Mouse (Mus musculus) testis, postnatal 10 days (tissue): ENCODE results near the gene Map3k4.
"Not testable (repeated sequence)": the region's sequence is repeated elsewhere in the genome, so short reads cannot be mapped to it uniquely, and the experiment has no call there.

ENCODE experiments used
- DNase-seq: peaks from one replicate; pipeline ENCODE4 v3.0.0; 2021; ENCODE audit warnings: low spot score

The Map3k4 gene

GRCm38 (mm10) chr17:12224551-12224950 lies 94.0 kb downstream of the Map3k4 start:
- DNase-seq, result not testable (repeated sequence)

- DNase-seq, result no peak
These were observed 94.5 kb downstream of the Map3k4 start for GRCm38 (mm10) chr17:12224145-12224544.

GRCm38 (mm10) chr17:12223682-12224081 lies 94.9 kb downstream of the Map3k4 start:
- DNase-seq, result no peak

DNA sequence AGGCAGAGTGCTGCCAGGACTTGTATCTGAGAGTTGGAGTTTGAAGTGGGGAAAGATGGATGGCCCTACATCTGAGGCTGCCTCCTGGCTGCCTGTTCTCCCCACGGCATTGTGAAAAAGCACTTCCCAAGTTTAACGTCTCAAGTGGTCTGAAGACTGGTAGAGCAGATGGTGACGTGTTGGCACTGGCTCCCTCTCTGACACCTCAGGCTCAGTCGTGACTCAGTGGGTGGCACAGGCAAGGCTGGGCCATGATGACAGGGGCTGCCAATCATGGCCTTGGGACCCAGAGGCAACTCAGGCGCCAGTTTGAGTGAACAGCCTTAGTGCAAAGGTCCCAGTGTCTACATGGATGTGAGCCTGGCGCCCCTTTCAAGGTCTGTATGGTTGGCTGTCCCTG lies 96.7 kb downstream of the Map3k4 start:
- no peak for DNase-seq

DNA sequence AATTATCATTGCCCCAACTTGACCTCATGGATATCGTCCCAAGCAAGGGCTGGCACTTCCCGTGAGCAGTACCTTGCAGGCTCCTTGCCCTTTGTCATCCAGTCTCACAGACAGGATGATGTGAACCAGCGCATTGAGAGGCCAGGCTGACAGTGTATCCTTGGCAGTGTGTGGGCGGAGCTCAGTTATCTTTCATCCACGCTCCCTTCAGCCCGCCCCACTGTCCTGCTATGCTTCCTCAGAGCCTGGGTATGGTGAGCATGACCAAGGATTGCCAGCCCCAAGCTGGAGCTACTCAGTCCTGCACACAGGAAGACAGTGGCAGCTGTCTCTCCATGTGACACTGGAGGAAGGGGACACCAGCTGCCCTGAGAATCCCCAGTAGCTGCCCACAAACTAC lies 102.4 kb downstream of the Map3k4 start:
- DNase-seq, result no peak

GRCm38 (mm10) chr17:12213430-12213829 lies 105.2 kb downstream of the Map3k4 start:
- no peak for DNase-seq

- DNase-seq, result no peak
These were observed 106.3 kb downstream of the Map3k4 start for GRCm38 (mm10) chr17:12212341-12212740.

DNA sequence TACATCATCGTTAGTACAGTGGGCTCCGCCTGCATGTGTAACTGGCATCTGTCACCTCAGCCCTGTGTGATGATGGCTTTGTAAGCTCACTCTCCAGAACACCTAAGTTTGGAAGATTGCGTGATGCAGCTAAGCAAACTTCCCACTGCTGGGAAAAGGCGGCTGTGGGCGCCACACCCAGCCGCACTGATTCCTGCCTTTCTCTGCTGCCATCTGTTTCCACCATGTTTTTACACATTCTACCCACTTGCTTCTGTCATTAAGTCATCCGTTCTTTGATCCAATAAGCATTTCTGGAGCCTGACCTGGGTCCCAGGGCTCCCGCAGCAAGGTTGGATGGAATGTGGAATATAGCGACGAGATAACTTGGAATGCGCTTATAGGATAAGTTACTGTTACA lies 106.7 kb downstream of the Map3k4 start:
- no peak for DNase-seq

GRCm38 (mm10) chr17:12210544-12211132 lies 108.0 kb downstream of the Map3k4 start:
- DNase-seq, result peak; percentile 95

- DNase-seq, result no peak
These were observed 109.1 kb downstream of the Map3k4 start for GRCm38 (mm10) chr17:12209481-12209880.

DNA sequence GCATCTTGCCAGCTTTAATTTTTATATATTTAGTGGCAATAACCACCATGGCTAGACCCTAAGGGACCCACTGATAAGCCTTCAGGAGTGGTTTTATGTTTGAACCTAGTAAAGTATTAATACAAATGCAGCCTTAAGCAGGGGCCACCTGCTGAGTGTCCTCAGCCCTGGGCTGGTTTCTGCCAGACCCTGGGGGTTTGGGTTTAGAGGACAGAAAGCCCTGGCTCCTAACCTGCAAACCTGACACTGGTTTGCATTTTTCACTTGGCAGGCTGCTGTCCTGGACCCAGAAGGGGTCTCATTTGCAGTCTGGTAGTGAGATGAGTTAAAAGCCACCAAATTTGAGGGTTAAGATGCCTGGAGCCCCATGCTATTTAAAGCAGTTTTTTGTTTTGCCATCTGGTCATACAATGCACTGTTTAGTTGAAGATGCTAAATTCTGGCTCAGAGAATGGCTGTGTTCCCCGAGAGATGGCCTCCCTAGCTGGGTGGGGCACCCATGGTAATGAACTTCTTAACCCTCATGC lies 111.5 kb downstream of the Map3k4 start:
- DNase-seq, result no peak

- DNase-seq, result no peak
These were observed 112.3 kb downstream of the Map3k4 start for GRCm38 (mm10) chr17:12206248-12206647.

GRCm38 (mm10) chr17:12205694-12206075 lies 112.9 kb downstream of the Map3k4 start:
- DNase-seq, result no peak

DNA sequence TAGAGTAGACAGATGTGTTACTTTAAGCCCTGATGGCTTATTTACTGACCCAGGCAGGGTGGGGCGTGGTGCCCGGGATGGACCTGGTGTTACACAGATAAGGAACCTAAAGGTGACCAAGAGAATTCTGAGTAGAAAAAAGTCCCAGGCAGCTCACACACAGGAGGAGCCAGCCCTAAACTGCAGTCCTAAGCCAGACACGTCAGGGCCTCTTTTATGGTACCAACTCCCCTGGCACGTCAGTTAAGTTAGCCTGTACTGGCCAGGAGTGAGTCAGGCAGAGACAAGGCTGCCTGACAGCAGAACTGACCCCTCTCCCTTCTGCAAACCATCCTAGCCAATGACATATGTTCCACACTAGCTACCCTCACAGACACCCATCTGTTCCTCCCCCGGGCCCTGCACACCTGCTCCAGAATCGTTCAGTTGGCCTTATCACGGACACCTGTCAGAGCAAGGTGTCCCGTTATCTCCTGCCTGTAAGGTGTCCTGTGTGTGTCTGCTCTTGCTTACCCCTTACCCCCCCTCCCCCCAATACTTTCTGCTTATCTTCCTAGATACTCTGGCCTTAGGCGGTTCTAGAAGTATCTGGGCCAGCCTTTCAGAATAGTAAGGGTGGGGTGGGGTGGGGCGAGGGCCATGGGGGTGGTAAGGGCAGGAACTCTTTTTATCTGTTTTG lies 113.4 kb downstream of the Map3k4 start:
- DNase-seq, result no peak

- DNase-seq, result no peak
These were observed 113.9 kb downstream of the Map3k4 start for GRCm38 (mm10) chr17:12204689-12205014.

- no peak for DNase-seq
These were observed 114.3 kb downstream of the Map3k4 start for GRCm38 (mm10) chr17:12204246-12204645.

GRCm38 (mm10) chr17:12203414-12203897 lies 115.1 kb downstream of the Map3k4 start:
- no peak for DNase-seq

- DNase-seq, result no peak
These were observed 117.5 kb downstream of the Map3k4 start for GRCm38 (mm10) chr17:12201086-12201485.

GRCm38 (mm10) chr17:12199933-12200332 lies 118.7 kb downstream of the Map3k4 start:
- no peak for DNase-seq

DNA sequence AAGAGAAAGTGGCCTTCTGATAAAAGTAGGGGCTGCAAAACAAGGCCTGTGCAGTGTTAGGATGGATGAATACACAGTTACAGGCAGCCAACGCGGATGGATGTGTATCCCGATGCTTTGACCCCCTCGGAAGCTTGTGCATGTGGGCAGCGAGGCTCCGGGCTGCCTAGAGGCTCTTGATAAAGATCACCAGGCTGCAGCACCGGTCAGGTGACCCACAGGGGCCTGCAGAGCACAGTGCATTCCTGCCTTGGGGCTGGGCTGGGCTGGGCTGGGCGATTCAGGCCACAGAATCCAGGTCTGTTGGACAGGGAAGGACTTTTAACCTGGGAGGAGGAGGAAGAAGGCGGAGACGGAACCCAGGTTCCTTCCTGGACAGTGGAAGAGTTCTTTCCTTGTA lies 123.0 kb downstream of the Map3k4 start:
- no peak for DNase-seq

GRCm38 (mm10) chr17:12195137-12195536 lies 123.5 kb downstream of the Map3k4 start:
- no peak for DNase-seq

- no peak for DNase-seq
These were observed 130.8 kb downstream of the Map3k4 start for GRCm38 (mm10) chr17:12187782-12188181.

GRCm38 (mm10) chr17:12186341-12186740 lies 132.3 kb downstream of the Map3k4 start:
- no peak for DNase-seq

DNA sequence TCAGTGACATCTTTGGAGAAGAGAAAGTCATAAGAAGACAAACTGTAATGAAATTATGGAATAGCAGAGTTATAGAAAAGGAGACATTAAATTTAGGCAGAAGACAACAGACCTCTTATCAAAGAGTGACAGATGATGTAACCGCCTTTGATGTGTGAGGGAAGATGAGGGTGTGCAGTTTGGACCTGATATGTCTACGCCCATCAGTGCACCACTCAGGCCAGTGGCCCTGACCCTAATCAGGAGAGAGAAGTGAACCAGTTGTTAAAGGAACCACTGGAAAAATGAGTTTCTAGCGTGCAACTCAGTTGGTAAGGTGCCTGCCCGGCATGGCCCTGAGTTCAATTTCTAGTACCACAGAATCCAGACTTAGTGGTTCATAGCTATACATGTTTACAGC lies 132.7 kb downstream of the Map3k4 start:
- no peak for DNase-seq
